Mouse (Mus musculus) granulocyte monocyte progenitor cell, adult 5-6 weeks (primary cell): ENCODE data around the gene Olfr713. TPM values are rescaled to one million over a fixed set of nuclear protein-coding genes. Genes with fewer than 3 reads are reported as not detected.

Source experiments
- ATAC-seq: replicated peaks from 2 replicates; pipeline ENCODE4 v1.8.0; 2016; ENCODE audit warnings: mild to moderate bottlenecking, moderate TSS enrichment, inconsistent platforms; ENCODE audit not compliant: poor library complexity, severe bottlenecking
- total RNA-seq, 2 experiments: library from RNA; stranded (forward) in 1 of 2; stranded (reverse) in 1 of 2; fragments of 200-712, 200-1000 nt in 1 of 2; fragments of >200 nt in 1 of 2; fragmentation: Nextera tagmentation in 1 of 2; gene quantifications; 2 replicates each; pipeline ENCODE4 v1.2.3; 2014 to 2017

Olfr713 gene
- total RNA-seq (2014; fragmentation: Nextera tagmentation) (not detected in 2 replicates), total RNA-seq (2017) (not detected in 2 replicates)

DNA sequence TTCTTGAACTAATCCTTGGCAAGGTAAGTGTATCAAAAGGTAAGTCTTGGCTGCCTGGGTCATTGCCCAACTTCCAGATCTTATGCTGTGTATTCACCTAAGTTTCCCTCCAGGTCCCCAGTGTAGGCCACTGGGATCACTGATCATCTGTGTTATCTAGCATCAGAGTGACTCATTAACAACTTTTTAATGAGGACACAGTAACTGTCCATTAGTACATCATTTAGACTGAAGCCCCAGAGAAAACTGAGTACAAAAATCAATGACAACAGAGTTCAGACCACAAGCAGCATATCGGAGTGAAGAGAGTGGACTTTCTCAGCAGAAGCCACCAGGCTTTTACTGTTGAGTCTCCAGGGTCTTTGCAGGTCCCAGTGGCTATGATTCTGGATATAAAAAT, at the start of gene Olfr713:
Gene Olfr713, plus strand, starts transcription at position 301 of the 400 bp plus-strand sequence.
- ATAC-seq: no peak

- no peak for ATAC-seq
Observed at GRCm38 (mm10) chr7:106985236-106985635, 45.7 kb upstream of the Olfr713 start.

GRCm38 (mm10) chr7:107000798-107001197, 30.2 kb upstream of the Olfr713 start:
- peak; percentile 100 for ATAC-seq

DNA sequence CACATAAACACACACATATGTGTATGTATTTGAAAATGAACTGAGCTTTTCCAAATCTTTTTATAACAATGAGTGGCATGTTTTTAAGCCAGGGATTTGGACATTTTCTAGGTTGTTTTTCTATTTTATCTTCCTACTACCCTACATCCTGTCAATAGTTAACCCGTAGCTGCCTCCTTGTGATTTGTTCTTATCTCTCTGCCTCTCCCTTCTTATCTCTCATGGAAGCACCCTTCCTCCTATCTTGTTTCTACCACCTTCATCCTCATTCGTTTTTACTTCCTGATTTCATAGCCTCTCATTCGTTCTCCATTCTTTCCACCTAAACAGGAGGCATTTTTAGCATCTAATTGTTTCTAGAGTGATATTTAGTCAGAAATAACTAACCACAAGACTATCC, 26.8 kb upstream of the Olfr713 start:
- ATAC-seq: no peak

DNA sequence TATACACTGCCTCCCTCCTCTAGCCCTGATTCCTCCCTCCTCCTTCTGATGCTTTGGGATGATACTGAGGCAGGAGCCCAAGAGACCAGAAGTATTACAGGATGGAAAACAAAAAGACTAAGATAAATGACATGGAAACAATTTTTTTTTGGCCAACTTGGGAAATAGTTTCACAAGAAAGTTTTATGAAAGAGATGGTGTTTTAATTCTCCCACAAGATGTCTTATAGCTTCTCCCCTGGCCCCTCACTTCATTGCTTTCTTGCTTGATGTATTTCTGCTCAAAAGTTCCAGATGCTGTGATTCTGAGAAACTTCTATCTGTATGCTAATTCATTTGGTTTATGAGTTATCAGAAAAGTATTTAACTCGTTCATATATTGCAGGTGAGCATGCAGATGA, 25.0 kb upstream of the Olfr713 start, which contains the start of gene Olfr2:
Gene Olfr2, minus strand, starts transcription at position 101 of the 400 bp plus-strand sequence.
- ATAC-seq: no peak

DNA sequence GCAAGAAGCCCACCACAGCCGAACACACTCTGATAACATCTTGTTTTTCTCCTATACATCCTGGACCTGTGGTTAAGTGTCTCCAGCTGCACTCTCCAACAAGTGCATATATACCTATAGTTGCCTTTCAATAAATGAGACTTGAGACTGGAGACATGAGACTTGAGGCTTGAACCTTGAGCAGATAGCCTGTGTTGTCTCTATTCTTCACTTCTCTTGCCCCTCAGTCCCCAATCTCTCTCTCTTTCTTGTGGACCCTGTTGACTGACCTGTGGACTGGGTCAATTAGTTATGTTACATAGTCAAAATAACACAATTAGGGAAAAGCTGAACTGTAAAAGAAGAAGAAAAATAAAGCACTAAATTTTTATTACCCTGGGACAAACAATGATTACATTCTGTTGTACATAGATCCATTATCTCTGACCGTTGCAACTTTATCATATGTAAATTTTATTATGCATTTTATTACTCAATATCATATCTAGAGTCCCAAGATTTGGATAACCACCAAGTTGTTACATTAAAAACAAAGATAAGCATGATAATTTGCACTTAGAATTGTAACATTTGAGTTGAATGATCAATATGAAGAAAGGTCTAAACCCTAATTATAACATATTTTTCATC, 9.1 kb downstream of the Olfr713 start:
- ATAC-seq: no peak

DNA sequence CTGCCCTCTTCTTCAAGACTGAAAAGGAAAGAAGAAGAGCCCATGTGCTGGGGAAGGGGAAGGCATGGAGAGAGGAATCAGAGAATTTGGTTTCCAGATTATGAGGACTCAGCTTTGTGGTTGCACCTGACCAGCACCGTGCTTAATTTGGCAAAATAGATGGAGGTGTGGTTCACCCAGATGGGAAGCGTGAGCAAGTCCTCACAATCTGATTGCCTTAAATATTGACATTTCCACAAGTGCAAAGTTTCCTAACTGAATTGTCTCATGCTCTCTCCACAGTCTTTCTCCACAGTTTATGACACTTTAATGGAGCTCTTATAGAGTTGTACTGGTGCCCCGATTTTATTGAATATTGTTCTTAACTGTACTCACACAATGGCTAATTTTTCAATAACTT, 12.2 kb downstream of the Olfr713 start:
- no peak for ATAC-seq

GRCm38 (mm10) chr7:107044407-107044806, 13.4 kb downstream of the Olfr713 start:
- peak; percentile 91 for ATAC-seq

GRCm38 (mm10) chr7:107045833-107046232, 14.9 kb downstream of the Olfr713 start:
- ATAC-seq: peak; percentile 78

GRCm38 (mm10) chr7:107047578-107047977, 16.6 kb downstream of the Olfr713 start:
- ATAC-seq: 0 out of 2 replicates have a peak, but pooled peaks have one; percentile 20

GRCm38 (mm10) chr7:107070681-107071080, 39.7 kb downstream of the Olfr713 start, which contains the start of gene Olfr714:
Olfr714 (plus strand) TSS chr7:107070981.
- ATAC-seq: no peak

Other genes with a start within 250 kb of the Olfr713 start
- not detected in 2 replicates for gene Olfr699, start 238.0 kb upstream of the Olfr713 start, total RNA-seq (2014; fragmentation: Nextera tagmentation)
- not detected in 2 replicates for gene Olfr699, start 238.0 kb upstream of the Olfr713 start, total RNA-seq (2017)
- not detected in 2 replicates for gene Olfr700, start 222.3 kb upstream of the Olfr713 start, total RNA-seq (2014; fragmentation: Nextera tagmentation)
- not detected in 2 replicates for gene Olfr700, start 222.3 kb upstream of the Olfr713 start, total RNA-seq (2017)
- gene Olfr701, start 217.0 kb upstream of the Olfr713 start, total RNA-seq (2014; fragmentation: Nextera tagmentation): not detected in 2 replicates
- gene Olfr701, start 217.0 kb upstream of the Olfr713 start, total RNA-seq (2017): not detected in 2 replicates
- gene Olfr702, start 197.3 kb upstream of the Olfr713 start, total RNA-seq (2014; fragmentation: Nextera tagmentation): not detected in 2 replicates
- not detected in 2 replicates for gene Olfr702, start 197.3 kb upstream of the Olfr713 start, total RNA-seq (2017)
- not detected in 2 replicates for gene Olfr703, start 187.8 kb upstream of the Olfr713 start, total RNA-seq (2014; fragmentation: Nextera tagmentation)
- not detected in 2 replicates for gene Olfr703, start 187.8 kb upstream of the Olfr713 start, total RNA-seq (2017)
- not detected in 2 replicates for gene Olfr704, start 168.0 kb upstream of the Olfr713 start, total RNA-seq (2014; fragmentation: Nextera tagmentation)
- gene Olfr704, start 168.0 kb upstream of the Olfr713 start, total RNA-seq (2017): not detected in 2 replicates
- gene Olfr705, start 154.3 kb upstream of the Olfr713 start, total RNA-seq (2014; fragmentation: Nextera tagmentation): not detected in 2 replicates
- not detected in 2 replicates for gene Olfr705, start 154.3 kb upstream of the Olfr713 start, total RNA-seq (2017)
- not detected in 2 replicates for gene Olfr706, start 143.0 kb upstream of the Olfr713 start, total RNA-seq (2014; fragmentation: Nextera tagmentation)
- gene Olfr706, start 143.0 kb upstream of the Olfr713 start, total RNA-seq (2017): not detected in 2 replicates
- gene Olfr707, start 129.9 kb upstream of the Olfr713 start, total RNA-seq (2014; fragmentation: Nextera tagmentation): not detected in 2 replicates
- not detected in 2 replicates for gene Olfr707, start 129.9 kb upstream of the Olfr713 start, total RNA-seq (2017)
- gene Olfr1532-ps1, start 123.2 kb upstream of the Olfr713 start, total RNA-seq (2014; fragmentation: Nextera tagmentation): not detected in 2 replicates
- not detected in 2 replicates for gene Olfr1532-ps1, start 123.2 kb upstream of the Olfr713 start, total RNA-seq (2017)
- not detected in 2 replicates for gene Olfr709-ps1, start 99.0 kb upstream of the Olfr713 start, total RNA-seq (2014; fragmentation: Nextera tagmentation)
- gene Olfr709-ps1, start 99.0 kb upstream of the Olfr713 start, total RNA-seq (2017): not detected in 2 replicates
- not detected in 2 replicates for gene Olfr710, start 82.9 kb upstream of the Olfr713 start, total RNA-seq (2014; fragmentation: Nextera tagmentation)
- not detected in 2 replicates for gene Olfr710, start 82.9 kb upstream of the Olfr713 start, total RNA-seq (2017)
- gene Olfr6, start 67.2 kb upstream of the Olfr713 start, total RNA-seq (2014; fragmentation: Nextera tagmentation): not detected in 2 replicates
- gene Olfr6, start 67.2 kb upstream of the Olfr713 start, total RNA-seq (2017): not detected in 2 replicates
- not detected in 2 replicates for gene Olfr711, start 55.7 kb upstream of the Olfr713 start, total RNA-seq (2014; fragmentation: Nextera tagmentation)
- not detected in 2 replicates for gene Olfr711, start 55.7 kb upstream of the Olfr713 start, total RNA-seq (2017)
- gene Olfr2, start 25.1 kb upstream of the Olfr713 start, total RNA-seq (2014; fragmentation: Nextera tagmentation): not detected in 2 replicates
- gene Olfr2, start 25.1 kb upstream of the Olfr713 start, total RNA-seq (2017): not detected in 2 replicates
- gene Olfr714, start 39.8 kb downstream of the Olfr713 start, total RNA-seq (2014; fragmentation: Nextera tagmentation): not detected in 2 replicates
- not detected in 2 replicates for gene Olfr714, start 39.8 kb downstream of the Olfr713 start, total RNA-seq (2017)
- not detected in 2 replicates for gene Olfr17, start 62.0 kb downstream of the Olfr713 start, total RNA-seq (2014; fragmentation: Nextera tagmentation)
- gene Olfr17, start 62.0 kb downstream of the Olfr713 start, total RNA-seq (2017): not detected in 2 replicates
- gene Olfr715b, start 79.2 kb downstream of the Olfr713 start, total RNA-seq (2014; fragmentation: Nextera tagmentation): not detected in 2 replicates
- gene Olfr715b, start 79.2 kb downstream of the Olfr713 start, total RNA-seq (2017): not detected in 2 replicates
- gene Olfr715, start 99.9 kb downstream of the Olfr713 start, total RNA-seq (2014; fragmentation: Nextera tagmentation): not detected in 2 replicates
- gene Olfr715, start 99.9 kb downstream of the Olfr713 start, total RNA-seq (2017): not detected in 2 replicates
- not detected in 2 replicates for gene Olfr716, start 107.2 kb downstream of the Olfr713 start, total RNA-seq (2014; fragmentation: Nextera tagmentation)
- not detected in 2 replicates for gene Olfr716, start 107.2 kb downstream of the Olfr713 start, total RNA-seq (2017)
- not detected in 2 replicates for gene Nlrp14, start 135.8 kb downstream of the Olfr713 start, total RNA-seq (2014; fragmentation: Nextera tagmentation)
- not detected in 2 replicates for gene Nlrp14, start 135.8 kb downstream of the Olfr713 start, total RNA-seq (2017)
- not detected in 2 replicates for gene Rbmxl2, start 178.3 kb downstream of the Olfr713 start, total RNA-seq (2014; fragmentation: Nextera tagmentation)
- gene Rbmxl2, start 178.3 kb downstream of the Olfr713 start, total RNA-seq (2017): not detected in 2 replicates